Mouse (Mus musculus) ZHBTc4 (cell line): ENCODE measurements around the gene Gpank1.

Experiments
- DNase-seq: peaks from one replicate; pipeline ENCODE4 v3.0.0-alpha.2; 2011; ENCODE audit warnings: low read depth, low spot score

Gpank1 gene

GRCm38 (mm10) chr17:35121143-35121799 is at the start of gene Gpank1:
Gpank1 (plus strand) TSS chr17:35121455.
- peak; percentile 100 for DNase-seq

- DNase-seq, result no peak
Measured at GRCm38 (mm10) chr17:35074097-35074496, 47.2 kb upstream of the Gpank1 start.

- peak; percentile 64 for DNase-seq
Measured at GRCm38 (mm10) chr17:35076507-35077176, 44.6 kb upstream of the Gpank1 start, which contains the start of gene Ly6g6e. Ly6g6e (plus strand) TSS chr17:35076902.

- no peak for DNase-seq
Measured at GRCm38 (mm10) chr17:35077285-35077684, 44.0 kb upstream of the Gpank1 start.

- DNase-seq, result no peak
Measured at GRCm38 (mm10) chr17:35077786-35078233, 43.4 kb upstream of the Gpank1 start, which contains the start of gene Ly6g6d. Ly6g6d (minus strand) TSS chr17:35078065.

GRCm38 (mm10) chr17:35079778-35080177 is 41.5 kb upstream of the Gpank1 start:
- DNase-seq, result peak; percentile 28

GRCm38 (mm10) chr17:35080248-35080647 is 41.0 kb upstream of the Gpank1 start:
- no peak for DNase-seq

- DNase-seq, result no peak
Measured at GRCm38 (mm10) chr17:35080710-35081109, 40.5 kb upstream of the Gpank1 start.

GRCm38 (mm10) chr17:35082841-35083576 is 38.2 kb upstream of the Gpank1 start:
- no peak for DNase-seq

- DNase-seq, result no peak
Measured at GRCm38 (mm10) chr17:35083929-35084497, 37.2 kb upstream of the Gpank1 start.

- no peak for DNase-seq
Measured at GRCm38 (mm10) chr17:35085208-35085865, 35.9 kb upstream of the Gpank1 start, which contains the start of gene Ly6g6f. Ly6g6f (minus strand) TSS chr17:35085610.

GRCm38 (mm10) chr17:35088151-35088550 is 33.1 kb upstream of the Gpank1 start:
- peak; percentile 51 for DNase-seq

GRCm38 (mm10) chr17:35088825-35089644 is 32.2 kb upstream of the Gpank1 start, which contains the start of gene Abhd16a:
Abhd16a (plus strand) TSS chr17:35089263.
- DNase-seq, result peak; percentile 97

GRCm38 (mm10) chr17:35090166-35090932 is 30.9 kb upstream of the Gpank1 start:
- DNase-seq, result no peak

GRCm38 (mm10) chr17:35092403-35093198 is 28.7 kb upstream of the Gpank1 start:
- DNase-seq, result no peak

GRCm38 (mm10) chr17:35094475-35095365 is 26.5 kb upstream of the Gpank1 start:
- DNase-seq, result no peak

GRCm38 (mm10) chr17:35096597-35096996 is 24.7 kb upstream of the Gpank1 start:
- DNase-seq, result no peak
